ENCODE assay signal across 8 mouse cellular contexts in genomic region chr17:43077540-43077939, GRCm38 (mm10).
DNase-seq lines count a peak whose midpoint lies in the region; ATAC-seq and TF ChIP-seq lines count a peak whose summit lies in the region.

No protein-coding gene starts in this region.

- H3K4me3 ChIP-seq in lung, embryonic 15.5 days = no peak overlapping the region
- no peak overlapping the region for H3K4me3 ChIP-seq in heart, embryonic 16.5 days (ENCODE audit: low read length)
- H3K4me3 ChIP-seq in liver, embryonic 12.5 days = peak overlapping the region; percentile 23
- H3K4me3 ChIP-seq in stomach, postnatal 0 days (ENCODE audit: low read depth, low read length) = peak overlapping the region; percentile 17; the same call in 1 of the 2 replicates

- no peaks in the 10 kb centered on the region for H3K36me3 ChIP-seq in lung, embryonic 15.5 days
- H3K36me3 ChIP-seq in heart, embryonic 16.5 days (ENCODE audit: control insufficient read depth, insufficient read depth) = no peaks in the 10 kb centered on the region
- H3K36me3 ChIP-seq in liver, embryonic 12.5 days = peaks cover 36% of the 10 kb centered on the region
- no peaks in the 10 kb centered on the region for H3K36me3 ChIP-seq in stomach, postnatal 0 days (ENCODE audit: control insufficient read depth, insufficient read depth, low read length)

- no peak for ATAC-seq in lung, embryonic 15.5 days (ENCODE audit: borderline replicate concordance, extremely low read depth, low FRiP score, low TSS enrichment)
- ATAC-seq in heart, embryonic 16.5 days (replicated peaks; ENCODE audit: extremely low read depth, insufficient read depth, low FRiP score) = no peak
- peak; percentile 68 for ATAC-seq in liver, embryonic 12.5 days
- 0 out of 2 replicates have a peak, but pooled peaks have one; percentile 3 for ATAC-seq in stomach, postnatal 0 days (ENCODE audit: low FRiP score, low TSS enrichment)
- ATAC-seq in frontal cortex, adult (ENCODE audit: low TSS enrichment) = no peak

- no peak for TF ChIP-seq EP300 in stomach, postnatal 0 days (optimal IDR thresholded peaks at IDR 0.05)

- H3K9me3 ChIP-seq in lung, embryonic 15.5 days = no peaks in the 10 kb centered on the region
- no peaks in the 10 kb centered on the region for H3K9me3 ChIP-seq in heart, embryonic 16.5 days (replicated peaks; ENCODE audit: control insufficient read depth, low read length)
- H3K9me3 ChIP-seq in liver, embryonic 12.5 days (replicated peaks) = no peaks in the 10 kb centered on the region
- no peaks in the 10 kb centered on the region for H3K9me3 ChIP-seq in stomach, postnatal 0 days (ENCODE audit: control insufficient read depth, low read length)

- WGBS in lung, embryonic 15.5 days = 51% methylated on average over 4 of the region's 4 CpGs
- 41% methylated on average over 4 of the region's 4 CpGs for WGBS in heart, embryonic 16.5 days
- 38% methylated on average over 4 of the region's 4 CpGs for WGBS in liver, embryonic 12.5 days (ENCODE audit: insufficient replicate concordance)
- WGBS in stomach, postnatal 0 days = 44% methylated on average over 4 of the region's 4 CpGs

- TF ChIP-seq CTCF in stomach, postnatal 0 days (IDR thresholded peaks at IDR 0.05; ENCODE audit: low read depth) = no peak

- no peak for DNase-seq in lung, postnatal 4 days
- DNase-seq in stomach, postnatal 0 days (ENCODE audit: low spot score) = no peak
- DNase-seq in thymus, postnatal 36 days = no peak
- DNase-seq in urinary bladder, adult 18-20 months (ENCODE audit: low spot score in 2 of 2) = no peak

- H3K4me2 ChIP-seq in lung, embryonic 15.5 days = peak overlapping the region; percentile 31; the same call in 1 of the 2 replicates
- H3K4me2 ChIP-seq in heart, embryonic 16.5 days (ENCODE audit: low read depth, low read length) = peak overlapping the region; percentile 60
- H3K4me2 ChIP-seq in liver, embryonic 12.5 days = peak overlapping the region; percentile 59
- H3K4me2 ChIP-seq in stomach, postnatal 0 days (replicated peaks; ENCODE audit: low read depth) = peak overlapping the region; percentile 39

- peaks cover 38% of the 10 kb centered on the region for H3K4me1 ChIP-seq in lung, embryonic 15.5 days
- peaks cover 4% of the 10 kb centered on the region for H3K4me1 ChIP-seq in heart, embryonic 16.5 days (ENCODE audit: control insufficient read depth, insufficient read depth, low read length)
- peaks cover 52% of the 10 kb centered on the region for H3K4me1 ChIP-seq in liver, embryonic 12.5 days
- H3K4me1 ChIP-seq in stomach, postnatal 0 days (replicated peaks; ENCODE audit: control insufficient read depth, insufficient read depth) = no peaks in the 10 kb centered on the region

- no peaks in the 10 kb centered on the region for H3K27me3 ChIP-seq in lung, embryonic 15.5 days
- no peaks in the 10 kb centered on the region for H3K27me3 ChIP-seq in heart, embryonic 16.5 days (ENCODE audit: control insufficient read depth, insufficient read depth, low read length)
- no peaks in the 10 kb centered on the region for H3K27me3 ChIP-seq in liver, embryonic 12.5 days (replicated peaks)
- no peaks in the 10 kb centered on the region for H3K27me3 ChIP-seq in stomach, postnatal 0 days (ENCODE audit: control insufficient read depth, insufficient read depth, low read length)

- H3K27ac ChIP-seq in lung, embryonic 15.5 days = peak overlapping the region; percentile 20
- H3K27ac ChIP-seq in heart, embryonic 16.5 days (ENCODE audit: low read length) = no peak overlapping the region
- H3K27ac ChIP-seq in liver, embryonic 12.5 days = peak overlapping the region; percentile 78
- peak overlapping the region; percentile 73 for H3K27ac ChIP-seq in stomach, postnatal 0 days (replicated peaks)

- H3K9ac ChIP-seq in lung, embryonic 15.5 days = no peak overlapping the region
- H3K9ac ChIP-seq in heart, embryonic 16.5 days (ENCODE audit: low read length) = peak overlapping the region; percentile 45; the same call in 1 of the 2 replicates
- H3K9ac ChIP-seq in liver, embryonic 12.5 days = peak overlapping the region; percentile 59
- H3K9ac ChIP-seq in stomach, postnatal 0 days (ENCODE audit: low read length) = 0 out of 2 replicates have a peak overlapping the region, but pooled peaks have one; percentile 23

Comparison
In these comparisons a context has a peak if more than half of its experiments do, and no peak if none do; other contexts are left out.
1. ATAC-seq: peak in liver, embryonic 12.5 days (single experiment) and stomach, postnatal 0 days (single experiment); none in lung, embryonic 15.5 days (single experiment), heart, embryonic 16.5 days (single experiment) and frontal cortex, adult (single experiment).
2. H3K4me3 ChIP-seq: peak in liver, embryonic 12.5 days (single experiment) and stomach, postnatal 0 days (single experiment); none in lung, embryonic 15.5 days (single experiment) and heart, embryonic 16.5 days (single experiment).
3. Peak in every context shown above with its lines, with median percentiles within 50 percentile points of each other: H3K4me2 ChIP-seq.